Mouse (Mus musculus) 3T3-L1 (cell line): ENCODE measurements at regions not wholly inside any gene's neighbourhood (a gene's known extent, or its start where the extent isn't known, plus 50 kb on each side); places are given as distances from the start of the nearest gene placed in this dataset.
"Not testable (repeated sequence)": the region's sequence is repeated elsewhere in the genome, so short reads cannot be mapped to it uniquely, and the experiment has no call there.

Experiments
- DNase-seq: peaks from one replicate; pipeline ENCODE4 v3.0.0-alpha.2; 2015; ENCODE audit warnings: low read depth, low spot score

- no peak for DNase-seq
Measured at GRCm38 (mm10) chr3:9065892-9066291, 544.0 kb downstream of the Zfp704 start.

- DNase-seq, result peak; percentile 54
Measured at GRCm38 (mm10) chr3:9064266-9065031, 545.4 kb downstream of the Zfp704 start.

- no peak for DNase-seq
Measured at GRCm38 (mm10) chr3:9063662-9064061, 546.2 kb downstream of the Zfp704 start.

- no peak for DNase-seq
Measured at GRCm38 (mm10) chr3:9061396-9061795, 548.5 kb downstream of the Zfp704 start.

GRCm38 (mm10) chr3:9057703-9058102, 552.2 kb downstream of the Zfp704 start:
- not testable (repeated sequence) for DNase-seq

GRCm38 (mm10) chr3:9056846-9057245, 553.0 kb downstream of the Zfp704 start:
- no peak for DNase-seq

GRCm38 (mm10) chr3:9055780-9056179, 554.1 kb downstream of the Zfp704 start:
- DNase-seq, result no peak
